15 mouse cellular contexts compared by ENCODE assay signal in genomic region chr15:98797835-98798492, GRCm38 (mm10). TPM values are rescaled to one million over a fixed set of nuclear protein-coding genes. Genes with fewer than 3 reads are reported as not detected.
A peak's percentile ranks its signal among the peaks of the same experiment; 100 is the strongest.
DNase-seq lines count a peak whose midpoint lies in the region; ATAC-seq and TF ChIP-seq lines count a peak whose summit lies in the region.
"Had no signal": no experiment of that assay in that cellular context is flagged by ENCODE, and none has a peak within 500 bp of the region (broad histone marks: within the 10 kb centered on the region; RNA-seq: fewer than 3 reads in every experiment).

No protein-coding gene starts in this region.

- H3K27ac ChIP-seq in embryonic facial prominence, embryonic 11.5 days (replicated peaks; ENCODE audit: low read depth, low read length), result no peak overlapping the region
- peak overlapping the region; percentile 23; the same call in 1 of the 2 replicates for H3K27ac ChIP-seq in hindbrain, embryonic 13.5 days
- no peak overlapping the region for H3K27ac ChIP-seq in midbrain, embryonic 15.5 days

- peaks cover 84% of the 10 kb centered on the region for H3K27me3 ChIP-seq in embryonic facial prominence, embryonic 11.5 days (ENCODE audit: control insufficient read depth, insufficient read depth, low read length)
- peaks cover 98% of the 10 kb centered on the region for H3K27me3 ChIP-seq in hindbrain, embryonic 13.5 days
- H3K27me3 ChIP-seq in midbrain, embryonic 15.5 days (replicated peaks), result peaks cover 93% of the 10 kb centered on the region

- TF ChIP-seq POLR2A in brain, embryonic 14.5 days (IDR thresholded peaks at IDR 0.05; ENCODE audit: borderline replicate concordance, extremely low read depth, insufficient read depth, insufficient read length, poor library complexity, severe bottlenecking), result no peak

- peak; percentile 76 for ATAC-seq in embryonic facial prominence, embryonic 11.5 days (replicated peaks; ENCODE audit: insufficient number of reproducible peaks, low FRiP score, low TSS enrichment, low read depth)
- ATAC-seq in hindbrain, embryonic 13.5 days (ENCODE audit: low FRiP score), result peak; percentile 90
- ATAC-seq in midbrain, embryonic 15.5 days (replicated peaks), result peak; percentile 88

- no peak overlapping the region for H3K9ac ChIP-seq in embryonic facial prominence, embryonic 11.5 days (replicated peaks; ENCODE audit: low read length)
- H3K9ac ChIP-seq in hindbrain, embryonic 13.5 days, result 0 out of 2 replicates have a peak overlapping the region, but pooled peaks have one; percentile 19
- no peak overlapping the region for H3K9ac ChIP-seq in midbrain, embryonic 15.5 days

- DNase-seq in brain, embryonic 14.5 days (ENCODE audit: low read depth), result peak; percentile 94
- DNase-seq in embryonic facial prominence, embryonic 11.5 days (ENCODE audit: low spot score), result peak; percentile 61
- no peak for DNase-seq in kidney, adult 18-20 months
- no peak for DNase-seq in left cerebral cortex, adult 9 months (ENCODE audit: low spot score in 2 of 2)
- no peak for DNase-seq in thymus, postnatal 36 days
- DNase-seq in layer of hippocampus, postnatal 10 days (ENCODE audit: low spot score in 2 of 2), result no peak
- DNase-seq: cerebellum, adult 11-12 months; kidney, postnatal 10 days; lung, postnatal 4 days; thymus, postnatal 25 days had no signal

- no peak overlapping the region for H3K4me3 ChIP-seq in embryonic facial prominence, embryonic 11.5 days (ENCODE audit: low read depth, low read length)
- H3K4me3 ChIP-seq in hindbrain, embryonic 13.5 days, result no peak overlapping the region
- H3K4me3 ChIP-seq in midbrain, embryonic 15.5 days, result no peak overlapping the region

- 0 out of 2 replicates have a peak overlapping the region, but pooled peaks have one; percentile 7 for H3K4me2 ChIP-seq in embryonic facial prominence, embryonic 11.5 days (ENCODE audit: low read depth, low read length)
- peak overlapping the region; percentile 20 for H3K4me2 ChIP-seq in hindbrain, embryonic 13.5 days
- H3K4me2 ChIP-seq in midbrain, embryonic 15.5 days, result peak overlapping the region; percentile 12; the same call in 1 of the 2 replicates

- no peaks in the 10 kb centered on the region; the same call in 1 of the 2 replicates for H3K9me3 ChIP-seq in embryonic facial prominence, embryonic 11.5 days (replicated peaks; ENCODE audit: control insufficient read depth, low read length)
- H3K9me3 ChIP-seq in hindbrain, embryonic 13.5 days, result no peaks in the 10 kb centered on the region
- no peaks in the 10 kb centered on the region for H3K9me3 ChIP-seq in midbrain, embryonic 15.5 days

- H3K4me1 ChIP-seq in embryonic facial prominence, embryonic 11.5 days (ENCODE audit: control insufficient read depth, insufficient read depth, low read length), result peaks cover 3% of the 10 kb centered on the region
- peaks cover 31% of the 10 kb centered on the region for H3K4me1 ChIP-seq in hindbrain, embryonic 13.5 days (replicated peaks)
- H3K4me1 ChIP-seq in midbrain, embryonic 15.5 days, result peaks cover 27% of the 10 kb centered on the region; the same call in 1 of the 2 replicates

- 2% methylated on average over 28 of the region's 28 CpGs for WGBS in embryonic facial prominence, embryonic 11.5 days
- 2% methylated on average over 28 of the region's 28 CpGs for WGBS in hindbrain, embryonic 13.5 days
- WGBS in midbrain, embryonic 15.5 days, result 3% methylated on average over 28 of the region's 28 CpGs

- H3K36me3 ChIP-seq in embryonic facial prominence, embryonic 11.5 days (replicated peaks; ENCODE audit: control insufficient read depth, insufficient read depth, low read depth, low read length), result no peaks in the 10 kb centered on the region
- no peaks in the 10 kb centered on the region for H3K36me3 ChIP-seq in hindbrain, embryonic 13.5 days
- no peaks in the 10 kb centered on the region for H3K36me3 ChIP-seq in midbrain, embryonic 15.5 days (replicated peaks)

- TF ChIP-seq CTCF in brain, embryonic 14.5 days (IDR thresholded peaks at IDR 0.05; ENCODE audit: borderline replicate concordance, extremely low read depth, insufficient read depth, insufficient read length), result no peak

RNA-seq across cellular contexts. Expression of gene Wnt1, which starts 8.3 kb away (rescaled TPM):
- polyA plus RNA-seq in brain, embryonic 14.5 days (2012; rRNA removed), result 1.2 and 2.9 TPM in 2 replicates
- polyA plus RNA-seq in embryonic facial prominence, embryonic 11.5 days (2014; fragmentation: Nextera tagmentation; extraction: Ambion mirVana), result 0.28 and 0.33 TPM in 2 replicates
- polyA plus RNA-seq in hindbrain, embryonic 13.5 days (2015; fragmentation: Nextera tagmentation; extraction: Ambion mirVana), result 3.7 and 4.6 TPM in 2 replicates
- polyA plus RNA-seq in midbrain, embryonic 15.5 days (2015; fragmentation: Nextera tagmentation; extraction: Ambion mirVana), result 2.0 and 2.9 TPM in 2 replicates
- total RNA-seq in layer of hippocampus, postnatal 10 days (2021), result not detected
- total RNA-seq: left cerebral cortex, postnatal 25 days had no signal
- polyA plus RNA-seq: heart, embryonic 14.5 days; spleen, adult 2 months had no signal

RNA-seq across cellular contexts. Expression of gene Ddn, which starts 11.3 kb away (rescaled TPM):
- polyA plus RNA-seq in brain, embryonic 14.5 days (2012; rRNA removed), result 1.8 and 2.2 TPM in 2 replicates
- polyA plus RNA-seq in embryonic facial prominence, embryonic 11.5 days (2014; fragmentation: Nextera tagmentation; extraction: Ambion mirVana), result 0.26 and 0.27 TPM in 2 replicates
- 0.63 and 0.69 TPM in 2 replicates for polyA plus RNA-seq in hindbrain, embryonic 13.5 days (2015; fragmentation: Nextera tagmentation; extraction: Ambion mirVana)
- polyA plus RNA-seq in midbrain, embryonic 15.5 days (2015; fragmentation: Nextera tagmentation; extraction: Ambion mirVana), result 0.52 and 0.81 TPM in 2 replicates
- total RNA-seq in layer of hippocampus, postnatal 10 days (2021), result 100 to 1,000 TPM; 401 to 403 TPM

RNA-seq across cellular contexts. Expression of gene Wnt10b, which starts 20.0 kb away (rescaled TPM):
- 0.95 and 2.4 TPM in 2 replicates for polyA plus RNA-seq in brain, embryonic 14.5 days (2012; rRNA removed)
- 1.6 and 2.3 TPM in 2 replicates for polyA plus RNA-seq in embryonic facial prominence, embryonic 11.5 days (2014; fragmentation: Nextera tagmentation; extraction: Ambion mirVana)
- polyA plus RNA-seq in hindbrain, embryonic 13.5 days (2015; fragmentation: Nextera tagmentation; extraction: Ambion mirVana), result 0.12 TPM in 1 of 2 replicates, not detected in the other
- polyA plus RNA-seq in midbrain, embryonic 15.5 days (2015; fragmentation: Nextera tagmentation; extraction: Ambion mirVana), result 0.17 TPM in 1 of 2 replicates, not detected in the other
- total RNA-seq in layer of hippocampus, postnatal 10 days (2021), result under 1 TPM; 0.25 to 0.37 TPM
- polyA plus RNA-seq: heart, embryonic 14.5 days had no signal

RNA-seq across cellular contexts. Expression of gene Prkag1, which starts 33.4 kb away (rescaled TPM):
- 71.8 and 85.7 TPM in 2 replicates for polyA plus RNA-seq in brain, embryonic 14.5 days (2012; rRNA removed)
- 69.8 and 73.1 TPM in 2 replicates for polyA plus RNA-seq in embryonic facial prominence, embryonic 11.5 days (2014; fragmentation: Nextera tagmentation; extraction: Ambion mirVana)
- 73.4 and 77.5 TPM in 2 replicates for polyA plus RNA-seq in hindbrain, embryonic 13.5 days (2015; fragmentation: Nextera tagmentation; extraction: Ambion mirVana)
- polyA plus RNA-seq in midbrain, embryonic 15.5 days (2015; fragmentation: Nextera tagmentation; extraction: Ambion mirVana), result 72.7 and 84.7 TPM in 2 replicates
- total RNA-seq in layer of hippocampus, postnatal 10 days (2021), result 10 to 100 TPM; 39.3 to 41.0 TPM

RNA-seq across cellular contexts. Expression of gene Arf3, which starts 35.0 kb away (rescaled TPM):
- polyA plus RNA-seq in brain, embryonic 14.5 days (2012; rRNA removed), result 119 and 156 TPM in 2 replicates
- 24.5 and 28.7 TPM in 2 replicates for polyA plus RNA-seq in embryonic facial prominence, embryonic 11.5 days (2014; fragmentation: Nextera tagmentation; extraction: Ambion mirVana)
- 68.4 and 71.7 TPM in 2 replicates for polyA plus RNA-seq in hindbrain, embryonic 13.5 days (2015; fragmentation: Nextera tagmentation; extraction: Ambion mirVana)
- 103 and 106 TPM in 2 replicates for polyA plus RNA-seq in midbrain, embryonic 15.5 days (2015; fragmentation: Nextera tagmentation; extraction: Ambion mirVana)
- total RNA-seq in layer of hippocampus, postnatal 10 days (2021), result 100 to 1,000 TPM; 636 TPM

Comparison
In these comparisons a context has a peak if more than half of its experiments do, and no peak if none do; other contexts are left out.
1. DNase-seq: peak in brain, embryonic 14.5 days (single experiment) and embryonic facial prominence, embryonic 11.5 days (single experiment); none in kidney, adult 18-20 months (single experiment), left cerebral cortex, adult 9 months (0 of 2), thymus, postnatal 36 days (0 of 2) and layer of hippocampus, postnatal 10 days (0 of 2).
2. Peak in every context shown above with its lines, with median percentiles within 50 percentile points of each other: ATAC-seq and H3K4me2 ChIP-seq.